Mouse (Mus musculus): ENCODE results near the gene Dnaic1. TPM values are rescaled to one million over a fixed set of nuclear protein-coding genes. Genes with fewer than 3 reads are reported as not detected.

The Dnaic1 gene
- polyA plus RNA-seq, 1 experiment from 2014 or later: 2.0 TPM

DNA sequence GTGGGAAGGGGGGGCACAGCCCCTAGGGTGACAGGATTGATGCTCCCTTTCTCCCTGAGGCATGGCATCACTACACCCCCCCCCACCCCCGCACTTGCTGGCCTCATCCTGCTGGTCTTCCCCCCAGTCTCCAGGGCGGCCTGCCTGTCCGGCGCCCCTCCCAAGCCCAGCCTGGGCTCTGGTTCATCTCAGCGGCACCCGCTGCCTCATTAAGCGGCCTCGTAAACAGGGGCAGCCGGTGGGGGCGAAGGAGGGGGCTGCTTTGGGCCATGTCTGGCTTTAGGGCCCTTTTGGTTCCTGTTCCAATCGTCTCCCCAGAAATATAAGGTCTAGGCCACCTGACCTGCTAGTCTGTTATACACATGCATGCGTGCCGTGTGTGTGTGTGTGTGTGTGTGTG is 90.0 kb downstream of the Dnaic1 start:
- no peak overlapping the region for H3K9ac ChIP-seq (replicated peaks)
- peaks cover 34% of the 10 kb centered on the region for H3K4me1 ChIP-seq
- ATAC-seq (replicated peaks): no peak
- H3K9me3 ChIP-seq: no peaks in the 10 kb centered on the region
- peaks cover 10% of the 10 kb centered on the region for H3K36me3 ChIP-seq
- no peak overlapping the region for H3K4me2 ChIP-seq (replicated peaks)
- no peaks in the 10 kb centered on the region for H3K27me3 ChIP-seq
- H3K27ac ChIP-seq (replicated peaks): no peak overlapping the region
- WGBS: 50% methylated on average over 13 of the region's 13 CpGs
- H3K4me3 ChIP-seq: no peak overlapping the region

DNA sequence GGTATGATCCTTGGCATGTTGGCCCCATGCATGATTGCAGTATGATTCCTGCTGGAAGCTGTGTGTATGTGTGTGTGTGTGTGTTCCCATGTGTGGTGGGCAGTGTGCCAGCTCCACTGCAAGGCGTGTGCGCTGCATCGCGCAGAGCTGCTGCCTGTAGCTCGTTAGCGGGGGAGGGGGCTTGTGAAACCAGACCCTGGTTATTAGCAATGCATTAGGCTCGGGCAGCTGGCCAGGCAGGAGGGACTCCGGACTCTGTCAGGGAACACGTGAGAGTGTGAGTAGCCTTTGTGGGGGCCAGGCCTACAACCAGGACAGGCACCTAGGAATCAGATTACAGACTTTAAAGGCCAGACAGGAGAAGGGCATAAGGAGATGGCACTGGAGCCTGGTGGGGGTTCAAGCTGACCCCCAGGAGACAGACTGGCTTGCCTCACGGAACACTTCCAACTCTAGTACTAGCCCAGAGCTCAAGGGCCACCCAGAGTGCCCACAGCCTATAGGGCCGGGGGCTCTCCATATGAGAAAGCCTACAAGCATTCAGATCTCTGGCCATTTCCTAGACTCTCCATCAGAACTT is 91.4 kb downstream of the Dnaic1 start:
- no peaks in the 10 kb centered on the region for H3K27me3 ChIP-seq

DNA sequence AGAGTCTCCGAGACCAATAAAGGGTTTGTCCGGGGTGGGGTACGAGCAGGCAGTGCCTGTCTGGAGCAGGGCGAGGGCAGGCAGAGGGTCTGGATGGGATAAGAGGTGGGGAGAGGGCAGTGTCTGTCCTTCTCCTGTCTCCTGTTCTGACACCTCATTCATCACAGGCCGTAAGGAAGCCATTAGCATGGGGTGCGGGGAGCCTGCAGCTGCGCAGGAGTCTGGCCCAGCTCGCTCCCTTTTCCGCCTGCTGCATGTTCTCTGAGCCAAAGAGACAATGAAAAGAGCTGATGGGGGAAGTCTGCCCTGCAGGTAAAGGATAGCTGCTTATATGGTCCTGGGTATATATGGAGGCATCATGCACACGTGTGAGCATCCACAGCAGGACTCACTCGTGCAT is 93.1 kb downstream of the Dnaic1 start:
- peaks cover 3% of the 10 kb centered on the region; the same call in 1 of the 2 replicates for H3K36me3 ChIP-seq
- no peak overlapping the region for H3K27ac ChIP-seq (replicated peaks)
- H3K4me2 ChIP-seq (replicated peaks): no peak overlapping the region
- H3K4me1 ChIP-seq: peaks cover 43% of the 10 kb centered on the region
- no peak for ATAC-seq (replicated peaks)
- H3K27me3 ChIP-seq: no peaks in the 10 kb centered on the region
- H3K9me3 ChIP-seq: no peaks in the 10 kb centered on the region
- 81% methylated on average over 11 of the region's 11 CpGs for WGBS
- no peak overlapping the region for H3K9ac ChIP-seq (replicated peaks)
- no peak overlapping the region for H3K4me3 ChIP-seq

More for the DNA sequence above, 91.4 kb downstream of the Dnaic1 start:
- H3K4me3 ChIP-seq: no peak overlapping the region
- H3K4me1 ChIP-seq: peaks cover 43% of the 10 kb centered on the region
- ATAC-seq (replicated peaks): peak; percentile 17; the same call in 1 of the 2 replicates
- H3K9me3 ChIP-seq: no peaks in the 10 kb centered on the region
- H3K27ac ChIP-seq (replicated peaks): no peak overlapping the region
- no peak overlapping the region for H3K4me2 ChIP-seq (replicated peaks)
- H3K36me3 ChIP-seq: peaks cover 10% of the 10 kb centered on the region
- no peak overlapping the region for H3K9ac ChIP-seq (replicated peaks)
- 5% methylated on average over 11 of the region's 11 CpGs for WGBS

DNA sequence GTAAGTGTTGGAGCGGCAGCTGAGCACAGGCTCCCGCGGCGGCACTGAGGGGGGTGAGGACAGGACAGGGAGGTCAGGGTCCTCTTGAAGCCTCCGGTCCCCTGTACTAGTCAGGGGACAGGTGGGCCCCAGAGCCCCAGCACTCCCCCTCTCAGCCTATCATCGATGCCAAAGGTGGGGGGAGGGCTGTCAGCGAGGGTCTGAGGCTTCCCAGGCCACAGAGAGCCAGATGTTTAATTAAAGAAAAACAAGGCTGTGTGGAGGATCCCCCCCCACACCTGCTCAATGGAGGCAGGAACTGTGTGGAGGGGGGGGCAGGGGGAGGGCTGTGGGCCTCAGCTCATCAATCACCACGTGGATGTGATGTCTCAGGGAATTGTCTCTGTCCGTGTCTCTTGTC is 94.0 kb downstream of the Dnaic1 start:
- H3K4me3 ChIP-seq: no peak overlapping the region
- H3K27ac ChIP-seq (replicated peaks): no peak overlapping the region
- no peaks in the 10 kb centered on the region for H3K36me3 ChIP-seq
- H3K4me1 ChIP-seq: peaks cover 38% of the 10 kb centered on the region
- H3K9me3 ChIP-seq: no peaks in the 10 kb centered on the region
- no peak overlapping the region for H3K9ac ChIP-seq (replicated peaks)
- no peak overlapping the region for H3K4me2 ChIP-seq (replicated peaks)
- no peaks in the 10 kb centered on the region for H3K27me3 ChIP-seq
- WGBS: 62% methylated on average over 9 of the region's 9 CpGs
- no peak for ATAC-seq (replicated peaks)

DNA sequence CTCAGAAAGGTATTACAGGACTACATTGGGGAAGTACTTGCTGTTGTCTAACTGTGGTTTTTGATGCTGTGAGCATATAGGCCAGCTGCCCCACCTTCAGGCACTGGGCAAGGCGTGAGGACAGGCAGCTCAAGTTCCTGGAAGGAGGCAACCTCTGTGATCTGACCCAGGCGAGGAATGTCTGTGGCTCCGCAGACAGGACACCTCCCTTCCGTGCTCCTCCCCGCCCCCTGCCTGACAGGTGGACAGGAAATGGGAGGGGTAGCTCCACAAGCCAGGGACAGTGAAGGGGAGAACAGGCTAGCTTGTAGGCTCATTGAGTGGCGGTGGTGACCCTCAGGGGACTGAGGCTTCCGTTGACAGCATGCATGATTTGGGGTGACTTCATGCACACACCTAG is 95.0 kb downstream of the Dnaic1 start:
- no peak overlapping the region for H3K9ac ChIP-seq (replicated peaks)
- no peaks in the 10 kb centered on the region for H3K36me3 ChIP-seq
- H3K4me3 ChIP-seq: no peak overlapping the region

DNA sequence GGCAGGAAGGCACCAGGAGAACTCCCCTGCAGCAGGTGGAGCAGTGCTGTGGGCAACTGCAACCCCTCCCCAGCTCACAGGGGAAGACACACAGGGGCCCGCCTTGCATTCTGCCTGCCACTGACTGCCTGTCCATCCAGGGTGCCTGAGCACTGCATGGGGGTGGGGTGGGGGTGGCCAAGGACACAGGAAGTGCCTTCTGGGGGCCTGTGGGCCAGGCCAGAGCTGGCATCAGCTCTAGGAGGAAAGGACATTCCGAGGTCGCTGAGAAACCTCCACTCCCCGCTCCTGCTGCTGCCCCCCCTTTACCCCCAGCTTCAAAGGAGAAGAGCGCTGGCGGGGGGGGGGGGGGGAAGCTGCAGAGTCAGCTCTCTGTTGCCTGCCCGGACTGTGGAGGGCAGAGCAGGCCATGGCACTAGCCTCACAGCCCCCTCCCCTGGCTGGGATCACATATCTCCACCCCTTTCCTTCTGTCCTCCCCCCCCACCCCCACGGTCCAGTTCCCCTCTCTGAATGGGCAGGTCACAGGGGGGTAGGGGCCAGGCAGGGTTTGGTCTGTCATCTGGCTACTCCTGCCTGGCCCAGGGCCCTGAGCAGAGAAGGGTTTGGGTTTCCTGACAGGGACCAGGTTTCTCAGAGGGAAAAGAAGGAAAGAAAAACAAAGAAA is 95.6 kb downstream of the Dnaic1 start:
- Histone ChIP-seq H3K4me1 (peaks cover 26% of the 10 kb centered on the region), H3K4me2 (replicated peaks) (no peak overlapping the region), H3K9ac (replicated peaks) (no peak overlapping the region), H3K9me3 (no peaks in the 10 kb centered on the region), H3K4me3 (no peak overlapping the region), H3K36me3 (peaks cover under 1% of the 10 kb centered on the region; the same call in 1 of the 2 replicates), H3K27ac (replicated peaks) (no peak overlapping the region), H3K27me3 (no peaks in the 10 kb centered on the region)
- 0 out of 2 replicates have a peak, but pooled peaks have one; percentile 14 for ATAC-seq (replicated peaks)
- WGBS: 7% methylated on average over 6 of the region's 8 CpGs

More for the DNA sequence above, 95.0 kb downstream of the Dnaic1 start:
- 71% methylated on average over 7 of the region's 7 CpGs for WGBS
- H3K27ac ChIP-seq (replicated peaks): no peak overlapping the region
- no peaks in the 10 kb centered on the region for H3K9me3 ChIP-seq
- no peaks in the 10 kb centered on the region for H3K27me3 ChIP-seq
- peaks cover 32% of the 10 kb centered on the region for H3K4me1 ChIP-seq
- ATAC-seq (replicated peaks): no peak
- no peak overlapping the region for H3K4me2 ChIP-seq (replicated peaks)

DNA sequence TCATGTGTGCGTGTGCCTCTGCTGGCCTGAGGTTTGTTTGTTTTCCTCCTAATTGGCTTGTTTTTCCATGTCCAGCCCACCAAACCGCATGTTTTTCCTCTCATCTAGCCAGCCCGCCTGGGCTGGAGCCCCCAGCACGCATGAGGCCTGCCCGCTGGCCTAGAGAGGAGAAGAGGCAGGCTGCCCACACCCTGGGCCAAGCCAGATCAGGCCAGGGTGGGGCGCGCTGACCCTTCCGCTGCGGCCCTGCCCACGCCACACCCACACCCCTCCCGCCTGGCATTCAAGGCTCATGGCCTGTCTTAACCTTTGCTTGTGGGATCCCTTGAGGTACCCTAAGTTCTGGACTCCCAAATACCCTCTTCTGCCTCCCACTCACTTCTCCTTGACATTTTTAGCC is 97.1 kb downstream of the Dnaic1 start:
- Histone ChIP-seq H3K9ac (replicated peaks) (no peak overlapping the region), H3K9me3 (no peaks in the 10 kb centered on the region), H3K27ac (replicated peaks) (no peak overlapping the region), H3K4me3 (no peak overlapping the region), H3K4me1 (peaks cover 22% of the 10 kb centered on the region), H3K36me3 (peaks cover 9% of the 10 kb centered on the region; the same call in 1 of the 2 replicates), H3K4me2 (replicated peaks) (no peak overlapping the region), H3K27me3 (no peaks in the 10 kb centered on the region)
- 76% methylated on average over 11 of the region's 11 CpGs for WGBS
- no peak for ATAC-seq (replicated peaks)

DNA sequence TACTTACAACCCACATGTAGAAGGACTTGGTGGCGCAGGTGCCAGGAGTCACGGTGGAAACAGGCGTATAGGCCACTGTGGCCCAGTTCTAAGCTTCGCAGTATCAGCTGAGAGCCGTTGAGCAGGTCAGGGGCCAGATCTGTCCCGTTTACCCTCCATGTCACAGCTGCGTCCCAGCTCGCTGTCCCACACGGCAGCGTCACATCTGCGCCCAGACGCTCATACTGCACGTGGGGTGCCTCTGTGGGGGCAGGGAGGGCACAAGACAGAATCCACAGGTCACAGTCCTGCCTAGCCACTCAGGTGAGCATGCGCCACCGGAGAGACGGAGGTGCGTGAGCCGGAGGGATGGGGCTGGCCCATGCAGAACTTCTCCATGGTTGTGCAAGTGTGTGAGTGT is 101.3 kb downstream of the Dnaic1 start:
- no peak for ATAC-seq (replicated peaks)
- Histone ChIP-seq H3K36me3 (peaks cover 9% of the 10 kb centered on the region; the same call in 1 of the 2 replicates), H3K27me3 (no peaks in the 10 kb centered on the region), H3K4me2 (replicated peaks) (no peak overlapping the region), H3K9ac (replicated peaks) (no peak overlapping the region), H3K4me3 (no peak overlapping the region), H3K4me1 (peaks cover 37% of the 10 kb centered on the region), H3K27ac (replicated peaks) (no peak overlapping the region), H3K9me3 (no peaks in the 10 kb centered on the region)
- WGBS: 79% methylated on average over 18 of the region's 18 CpGs

DNA sequence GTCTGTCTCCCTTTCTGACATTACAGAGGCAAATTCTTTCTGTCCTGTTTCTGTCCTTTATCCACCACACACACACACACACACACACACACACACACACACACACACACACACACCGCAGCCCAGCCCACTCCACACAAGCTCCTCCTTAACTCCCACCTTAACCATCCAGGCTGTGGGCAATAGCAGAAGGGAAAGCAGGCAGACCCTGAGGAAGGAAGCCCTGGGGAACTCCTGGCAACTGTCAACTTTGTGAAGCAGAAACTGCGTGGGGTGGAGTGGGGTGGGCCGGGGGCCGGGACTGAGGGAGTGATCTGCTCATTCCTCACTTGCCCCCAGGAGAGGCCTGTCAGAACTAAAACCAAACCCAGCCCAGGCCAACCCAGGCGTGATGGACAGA is 101.9 kb downstream of the Dnaic1 start:
- Histone ChIP-seq H3K4me2 (replicated peaks) (peak overlapping the region; percentile 8; the same call in 1 of the 2 replicates), H3K27ac (replicated peaks) (peak overlapping the region; percentile 51; the same call in 1 of the 2 replicates), H3K9ac (replicated peaks) (no peak overlapping the region; the same call in 1 of the 2 replicates), H3K36me3 (peaks cover 9% of the 10 kb centered on the region; the same call in 1 of the 2 replicates), H3K4me3 (no peak overlapping the region), H3K9me3 (no peaks in the 10 kb centered on the region), H3K27me3 (no peaks in the 10 kb centered on the region), H3K4me1 (peaks cover 43% of the 10 kb centered on the region)
- peak; percentile 21; the same call in 1 of the 2 replicates for ATAC-seq (replicated peaks)
- 7% methylated on average over 5 of the region's 5 CpGs for WGBS

DNA sequence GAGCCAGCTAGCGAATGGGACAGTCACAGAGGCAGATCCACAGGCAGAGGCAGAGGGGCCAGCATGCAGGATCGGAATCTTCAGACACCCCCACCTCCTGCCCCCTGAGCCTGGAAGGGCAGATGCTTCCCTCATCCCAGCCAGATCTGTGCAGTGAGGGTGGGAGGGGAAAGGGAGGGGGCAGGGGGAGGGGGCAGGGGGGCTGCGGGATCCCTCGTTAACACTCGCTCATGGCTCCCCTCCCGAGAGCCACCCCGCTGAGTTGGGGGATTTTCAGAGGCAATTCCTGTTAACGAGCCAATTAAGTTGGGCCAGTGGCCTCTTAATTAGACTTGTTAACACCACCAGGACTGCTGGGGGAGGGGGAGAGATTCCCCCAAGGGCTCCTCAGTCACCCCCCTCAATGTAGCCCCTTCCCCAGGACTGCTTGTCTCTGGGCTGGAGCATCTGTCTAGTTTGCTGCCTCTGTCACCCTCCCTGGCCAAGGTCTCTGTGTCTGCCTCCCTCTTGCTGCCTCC is 102.4 kb downstream of the Dnaic1 start:
- Histone ChIP-seq H3K4me1 (peaks cover 48% of the 10 kb centered on the region), H3K27ac (replicated peaks) (peak overlapping the region; percentile 71), H3K9me3 (no peaks in the 10 kb centered on the region), H3K4me3 (no peak overlapping the region), H3K9ac (replicated peaks) (no peak overlapping the region; the same call in 1 of the 2 replicates), H3K4me2 (replicated peaks) (peak overlapping the region; percentile 8; the same call in 1 of the 2 replicates), H3K27me3 (no peaks in the 10 kb centered on the region), H3K36me3 (peaks cover 9% of the 10 kb centered on the region; the same call in 1 of the 2 replicates)
- ATAC-seq (replicated peaks): peak; percentile 56
- 5% methylated on average over 8 of the region's 8 CpGs for WGBS

DNA sequence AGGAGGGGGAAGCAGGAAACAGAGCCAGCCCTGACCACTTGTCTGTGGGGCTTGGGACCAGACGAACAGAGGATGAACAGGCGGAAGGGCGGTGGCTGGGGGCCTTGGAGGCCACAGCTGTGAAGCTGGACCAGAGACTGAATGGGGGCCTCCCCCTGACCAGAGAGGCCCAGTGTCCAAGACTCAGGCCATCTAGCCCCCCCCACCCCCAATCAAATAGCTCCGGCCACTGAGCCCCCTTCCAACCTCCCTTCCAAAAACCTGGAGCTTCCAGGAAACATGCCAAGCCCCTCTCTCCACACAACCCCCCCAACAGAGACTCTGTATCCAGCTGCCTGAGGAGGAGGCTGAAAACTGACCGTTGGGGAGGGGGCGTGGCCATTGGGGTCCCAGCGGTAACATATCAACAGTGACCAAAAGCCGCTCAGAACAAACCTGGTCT is 103.0 kb downstream of the Dnaic1 start:
- Histone ChIP-seq H3K36me3 (peaks cover 9% of the 10 kb centered on the region; the same call in 1 of the 2 replicates), H3K4me1 (peaks cover 54% of the 10 kb centered on the region), H3K27ac (replicated peaks) (peak overlapping the region; percentile 71)

DNA sequence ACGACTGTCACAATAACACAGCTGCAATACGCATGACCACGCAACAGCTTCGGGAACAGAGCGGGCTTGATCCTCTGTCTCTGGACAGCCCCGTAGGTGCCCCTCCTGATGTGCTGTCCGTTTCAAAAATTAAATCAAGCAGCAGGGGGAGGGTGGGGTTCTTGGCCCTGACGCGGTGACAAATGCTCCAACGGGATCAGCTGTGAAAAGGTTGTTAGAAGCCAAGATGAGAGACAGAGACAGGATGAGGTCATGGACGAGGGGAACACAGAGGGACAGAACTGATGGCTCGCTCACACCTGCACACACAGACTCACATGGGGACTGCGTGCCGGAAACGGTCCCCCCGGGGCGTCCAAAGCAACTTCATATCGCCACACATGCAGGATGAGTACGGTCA is 103.6 kb downstream of the Dnaic1 start:
- Histone ChIP-seq H3K27me3 (no peaks in the 10 kb centered on the region), H3K4me1 (peaks cover 60% of the 10 kb centered on the region), H3K4me3 (no peak overlapping the region), H3K9me3 (no peaks in the 10 kb centered on the region), H3K4me2 (replicated peaks) (no peak overlapping the region), H3K27ac (replicated peaks) (0 out of 2 replicates have a peak overlapping the region, but pooled peaks have one; percentile 71), H3K9ac (replicated peaks) (no peak overlapping the region), H3K36me3 (peaks cover 9% of the 10 kb centered on the region; the same call in 1 of the 2 replicates)
- 29% methylated on average over 19 of the region's 19 CpGs for WGBS
- no peak for ATAC-seq (replicated peaks)

More for the DNA sequence above, 103.0 kb downstream of the Dnaic1 start:
- peak overlapping the region; percentile 8; the same call in 1 of the 2 replicates for H3K4me2 ChIP-seq (replicated peaks)
- no peaks in the 10 kb centered on the region for H3K9me3 ChIP-seq
- no peaks in the 10 kb centered on the region for H3K27me3 ChIP-seq
- H3K4me3 ChIP-seq: no peak overlapping the region
- H3K9ac ChIP-seq (replicated peaks): no peak overlapping the region; the same call in 1 of the 2 replicates
- WGBS: 11% methylated on average over 8 of the region's 8 CpGs
- no peak for ATAC-seq (replicated peaks)
